Comparison of ENCODE assay signal across 31 mouse cellular contexts in the genomic region with DNA sequence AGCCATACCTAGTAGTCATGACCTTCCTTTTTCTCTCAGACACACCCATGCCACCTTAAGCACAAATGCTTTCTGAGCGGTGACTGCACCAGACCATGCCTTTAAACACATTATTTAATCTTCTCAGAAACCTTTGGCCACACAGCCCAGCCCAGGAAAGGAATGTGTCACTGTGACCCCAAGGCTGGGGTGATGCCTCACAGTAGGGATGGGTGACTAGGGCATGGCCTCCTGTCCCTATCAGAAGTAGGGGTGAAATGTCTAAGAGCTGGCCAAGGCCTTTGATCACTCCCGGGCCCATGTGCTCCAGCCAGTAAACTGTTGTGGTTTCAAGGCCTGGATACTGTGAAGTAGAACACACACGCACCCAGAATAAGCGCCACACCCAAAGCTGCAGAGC. TPM values are rescaled to one million over a fixed set of nuclear protein-coding genes. Genes with fewer than 3 reads are reported as not detected.
DNase-seq lines count a peak whose midpoint lies in the region; ATAC-seq and TF ChIP-seq lines count a peak whose summit lies in the region.
"Had no signal": no experiment of that assay in that cellular context is flagged by ENCODE, and none has a peak within 500 bp of the region (broad histone marks: within the 10 kb centered on the region; RNA-seq: fewer than 3 reads in every experiment).

No protein-coding gene starts in this region.

- H3K27ac ChIP-seq in small intestine, adult 2 months (ENCODE audit: insufficient read depth, low read depth, low read length): peak overlapping the region; percentile 97
- H3K27ac ChIP-seq: embryonic facial prominence, embryonic 13.5 days; forebrain, embryonic 10.5 days; forebrain, embryonic 15.5 days; heart, embryonic 13.5 days; hindbrain, embryonic 14.5 days; liver, embryonic 12.5 days; midbrain, embryonic 10.5 days; neural tube, embryonic 12.5 days had no signal

- TF ChIP-seq POLR2A in small intestine, adult 2 months (IDR thresholded peaks at IDR 0.05; ENCODE audit: low read depth, low read length): no peak

- H3K4me1 ChIP-seq in small intestine, adult 2 months (ENCODE audit: control insufficient read depth, insufficient read depth, insufficient read length, low read length): peaks cover 28% of the 10 kb centered on the region

- no peak for TF ChIP-seq CTCF in small intestine, adult 2 months (IDR thresholded peaks at IDR 0.05; ENCODE audit: extremely low read depth, insufficient read length, insufficient replicate concordance, low read depth, low read length)

- no peaks in the 10 kb centered on the region for H3K27me3 ChIP-seq in small intestine, adult 2 months (ENCODE audit: control insufficient read depth, insufficient read depth, low read length)
- H3K27me3 ChIP-seq: forebrain, embryonic 15.5 days; neural tube, embryonic 12.5 days; Patski had no signal

- H3K36me3 ChIP-seq in small intestine, adult 2 months (ENCODE audit: control insufficient read depth, insufficient read depth, low read length): no peaks in the 10 kb centered on the region
- H3K36me3 ChIP-seq: embryonic facial prominence, embryonic 13.5 days; forebrain, embryonic 10.5 days; forebrain, embryonic 15.5 days; heart, embryonic 13.5 days; liver, embryonic 12.5 days; midbrain, embryonic 10.5 days; neural tube, embryonic 12.5 days had no signal

- ATAC-seq in inflammation-experienced regulatory T-cells, adult 6 months: no peak
- ATAC-seq: forebrain, embryonic 15.5 days; liver, embryonic 12.5 days; midbrain, embryonic 16.5 days; Patski had no signal

- DNase-seq in lung, adult 18-20 months: peak; percentile 51 to 70
- no peak for DNase-seq in lung, postnatal 14 days
- peak; percentile 81 for DNase-seq in large intestine, adult 2 months (ENCODE audit: low read depth, low spot score)
- DNase-seq in urinary bladder, adult 18-20 months (ENCODE audit: low spot score in 2 of 2): no peak
- DNase-seq in right cerebral cortex, postnatal 4 days: no peak
- DNase-seq: adrenal gland, postnatal 14 days; cerebellum, adult 18-20 months; cerebellum, postnatal 10 days; heart, postnatal 10 days; kidney, adult 9 months; kidney, postnatal 10 days; layer of hippocampus, adult 9-11 months; lung, embryonic 14.5 days; right cerebral cortex, adult 18-20 months; thymus, adult 18-20 months; thymus, postnatal 25 days had no signal

- 36% methylated on average over 4 of the region's 4 CpGs for WGBS in large intestine, adult 2 months
- 39% methylated on average over 4 of the region's 4 CpGs for WGBS in small intestine, adult 2 months

- no peak overlapping the region for H3K4me3 ChIP-seq in small intestine, adult 2 months (ENCODE audit: low read depth, low read length)
- H3K4me3 ChIP-seq: embryonic facial prominence, embryonic 13.5 days; forebrain, embryonic 10.5 days; forebrain, embryonic 15.5 days; heart, embryonic 13.5 days; liver, embryonic 12.5 days; midbrain, embryonic 10.5 days; neural tube, embryonic 12.5 days had no signal

RNA-seq across cellular contexts. Expression of a gene that starts 13.3 kb away (rescaled TPM):
- not detected in 2 replicates for polyA plus RNA-seq in large intestine, adult 2 months (2012; rRNA removed)
- polyA plus RNA-seq in small intestine, adult 2 months (2012; rRNA removed): not detected in 2 replicates
- not detected for polyA plus RNA-seq in inflammation-experienced regulatory T-cells, adult 6 months (2017; shearing (Covaris generic))
- polyA plus RNA-seq: embryonic facial prominence, embryonic 13.5 days; forebrain, embryonic 10.5 days; forebrain, embryonic 15.5 days; frontal cortex, adult 2 months; heart, embryonic 13.5 days; hindbrain, embryonic 14.5 days; limb, embryonic 11.5 days; liver, embryonic 12.5 days; lung, embryonic 14.5 days; midbrain, embryonic 10.5 days; midbrain, embryonic 16.5 days; neural tube, embryonic 12.5 days; Patski; stomach, embryonic 14.5 days had no signal

RNA-seq across cellular contexts. Expression of a gene that starts 24.6 kb away (rescaled TPM):
- polyA plus RNA-seq in large intestine, adult 2 months (2012; rRNA removed): 163 and 237 TPM in 2 replicates
- 196 and 563 TPM in 2 replicates for polyA plus RNA-seq in small intestine, adult 2 months (2012; rRNA removed)
- not detected for polyA plus RNA-seq in inflammation-experienced regulatory T-cells, adult 6 months (2017; shearing (Covaris generic))

RNA-seq across cellular contexts. Expression of a gene that starts 53.0 kb away (rescaled TPM):
- polyA plus RNA-seq in large intestine, adult 2 months (2012; rRNA removed): 68.3 and 78.0 TPM in 2 replicates
- polyA plus RNA-seq in small intestine, adult 2 months (2012; rRNA removed): 20.4 and 40.3 TPM in 2 replicates
- 10 to 100 TPM; 66.6 to 71.2 (median 69.7) TPM for polyA plus RNA-seq in inflammation-experienced regulatory T-cells, adult 6 months (2017; shearing (Covaris generic))

RNA-seq across cellular contexts. Expression of a gene that starts 55.6 kb away (rescaled TPM):
- polyA plus RNA-seq in large intestine, adult 2 months (2012; rRNA removed): 0.36 and 0.75 TPM in 2 replicates
- polyA plus RNA-seq in small intestine, adult 2 months (2012; rRNA removed): 0.08 and 0.19 TPM in 2 replicates
- polyA plus RNA-seq in inflammation-experienced regulatory T-cells, adult 6 months (2017; shearing (Covaris generic)): 1 to 10 TPM in 1 of 3 experiments, under 1 TPM in 2; 0.16 to 2.1 (median 0.93) TPM

Comparison
In these comparisons a context has a peak if more than half of its experiments do, and no peak if none do; other contexts are left out.
1. DNase-seq: peak in lung, adult 18-20 months (2 of 2) and large intestine, adult 2 months (single experiment); none in lung, postnatal 14 days (single experiment), urinary bladder, adult 18-20 months (0 of 2) and right cerebral cortex, postnatal 4 days (single experiment).
2. RNA of a gene that starts 24.6 kb away (polyA plus RNA-seq): 196 to 563 TPM in small intestine, adult 2 months and 163 to 237 TPM in large intestine, adult 2 months; not detected in inflammation-experienced regulatory T-cells, adult 6 months; every median in the first group is over 100 times any median in the second.